Mouse (Mus musculus): ENCODE results near the gene Gm1553. TPM values are rescaled to one million over a fixed set of nuclear protein-coding genes. Genes with fewer than 3 reads are reported as not detected.

Gm1553 gene
- polyA plus RNA-seq (2014; fragmentation: Nextera tagmentation; extraction: Ambion mirVana) = not detected in 2 replicates

DNA sequence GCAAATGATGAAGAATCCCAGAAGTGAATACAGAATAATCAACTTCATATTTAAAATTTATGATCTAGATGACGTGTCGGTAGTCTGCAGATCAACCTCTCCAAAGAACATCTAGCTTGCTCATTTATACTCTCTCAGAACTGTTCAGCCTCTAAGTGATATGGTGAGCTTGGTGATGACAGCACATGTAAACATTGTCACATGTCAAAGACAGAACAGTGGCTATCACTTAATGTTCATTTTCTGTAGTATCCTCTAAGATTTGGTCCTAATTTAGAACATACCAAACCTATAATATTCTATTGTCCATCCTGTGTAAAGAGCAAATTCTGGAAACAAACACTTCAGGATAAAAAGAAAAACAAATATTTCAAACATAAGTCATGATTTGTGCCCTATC lies at the start of gene Gm1553:
TSS of gene Gm1553 (minus strand) at position 101 of the 400 bp plus-strand sequence.
- H3K9me3 ChIP-seq (ENCODE audit: control insufficient read depth, low read length) = no peaks in the 10 kb centered on the region
- no peak for ATAC-seq (replicated peaks; ENCODE audit: low FRiP score, low TSS enrichment, low read depth)
- no peaks in the 10 kb centered on the region for H3K36me3 ChIP-seq (ENCODE audit: control insufficient read depth, insufficient read depth, low read length)
- H3K4me3 ChIP-seq (ENCODE audit: low read depth, low read length) = no peak within 1 kb of the TSS
- 88% methylated on average over 2 of the region's 2 CpGs for WGBS
- H3K9ac ChIP-seq (ENCODE audit: low read length) = no peak within 1 kb of the TSS
- H3K27ac ChIP-seq (ENCODE audit: low read depth) = no peak within 1 kb of the TSS
- H3K27me3 ChIP-seq (replicated peaks; ENCODE audit: control insufficient read depth, insufficient read depth, low read length) = no peaks in the 10 kb centered on the region
- no peak within 1 kb of the TSS for H3K4me2 ChIP-seq (ENCODE audit: low read length)
- DNase-seq (ENCODE audit: low spot score) = no peak
- no peaks in the 10 kb centered on the region for H3K4me1 ChIP-seq (replicated peaks; ENCODE audit: control insufficient read depth, insufficient read depth, low read length)

Other genes starting within 250 kb of the Gm1553 start
- not detected in 2 replicates for gene 4932415D10Rik, start 176.0 kb downstream of the Gm1553 start, polyA plus RNA-seq (2014; fragmentation: Nextera tagmentation; extraction: Ambion mirVana)
- 8.2 and 10.8 TPM in 2 replicates for gene Gm4924, start 138.4 kb downstream of the Gm1553 start, polyA plus RNA-seq (2014; fragmentation: Nextera tagmentation; extraction: Ambion mirVana)
- gene 1190007I07Rik, start 130.6 kb upstream of the Gm1553 start, polyA plus RNA-seq (2014; fragmentation: Nextera tagmentation; extraction: Ambion mirVana) = 65.8 and 67.6 TPM in 2 replicates
- 152 and 162 TPM in 2 replicates for gene Tdg, start 137.2 kb upstream of the Gm1553 start, polyA plus RNA-seq (2014; fragmentation: Nextera tagmentation; extraction: Ambion mirVana)
- gene Glt8d2, start 198.0 kb upstream of the Gm1553 start, polyA plus RNA-seq (2014; fragmentation: Nextera tagmentation; extraction: Ambion mirVana) = 5.3 and 7.5 TPM in 2 replicates
- gene Hcfc2, start 203.5 kb upstream of the Gm1553 start, polyA plus RNA-seq (2014; fragmentation: Nextera tagmentation; extraction: Ambion mirVana) = 26.3 and 31.5 TPM in 2 replicates